Mouse (Mus musculus) heart, postnatal 14 days (tissue): Measurements from ENCODE around the gene Scgb1b30. TPM values are rescaled to one million over a fixed set of nuclear protein-coding genes. Genes with fewer than 3 reads are reported as not detected.

ENCODE experiments used
- total RNA-seq, 2 experiments: library from RNA; stranded (reverse); gene quantifications; 2 replicates each; pipeline ENCODE4 v1.2.3; 2021

The Scgb1b30 gene
- total RNA-seq, 2 experiments from 2014 or later: not detected

Other genes starting within 250 kb of the Scgb1b30 start
- gene Scgb2b26, start 150.4 kb upstream of the Scgb1b30 start, total RNA-seq: not detected
- gene Scgb2b27, start 81.5 kb upstream of the Scgb1b30 start, total RNA-seq: not detected
- not detected for gene Scgb1b27, start 73.9 kb upstream of the Scgb1b30 start, total RNA-seq
- gene Wtip, start 37.8 kb downstream of the Scgb1b30 start, total RNA-seq: 10 to 100 TPM; 14.0 to 15.7 TPM
- gene Uba2, start 74.2 kb downstream of the Scgb1b30 start, total RNA-seq: 10 to 100 TPM; 34.6 to 38.9 TPM
- 10 to 100 TPM; 16.2 to 19.2 TPM for gene Pdcd2l, start 101.2 kb downstream of the Scgb1b30 start, total RNA-seq
- 100 to 1,000 TPM; 507 to 526 TPM for gene Gpi1, start 134.9 kb downstream of the Scgb1b30 start, total RNA-seq
- gene Gm6096, start 155.6 kb downstream of the Scgb1b30 start, total RNA-seq: not detected
- gene 4931406P16Rik, start 218.1 kb downstream of the Scgb1b30 start, total RNA-seq: 10 to 100 TPM; 71.5 to 80.6 TPM